Mouse (Mus musculus): ENCODE data around the gene Spp2.

Spp2 gene

DNA sequence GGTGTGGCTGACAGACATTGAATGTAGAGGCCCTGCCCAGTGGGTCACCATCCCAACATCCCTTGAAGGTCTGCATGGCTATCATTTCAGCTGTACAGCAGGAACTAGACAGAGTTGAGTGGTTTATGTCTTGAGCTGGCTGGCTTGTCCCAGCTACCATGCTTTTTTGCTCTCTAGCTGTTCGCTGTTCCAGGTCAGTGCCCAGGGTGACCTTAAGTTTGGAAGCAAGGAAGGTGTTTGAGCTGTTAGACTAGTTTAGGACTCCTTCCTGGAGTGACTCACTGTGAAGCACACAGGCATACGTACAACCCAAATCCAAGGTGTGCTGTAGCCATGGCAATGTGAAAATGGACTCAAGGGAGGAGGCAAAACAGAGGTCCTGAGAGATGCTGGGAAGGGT, 61.6 kb downstream of the Spp2 start:
- DNase-seq = no peak

- no peak for DNase-seq
Observed at GRCm38 (mm10) chr1:88469746-88470145, 63.0 kb downstream of the Spp2 start.

DNA sequence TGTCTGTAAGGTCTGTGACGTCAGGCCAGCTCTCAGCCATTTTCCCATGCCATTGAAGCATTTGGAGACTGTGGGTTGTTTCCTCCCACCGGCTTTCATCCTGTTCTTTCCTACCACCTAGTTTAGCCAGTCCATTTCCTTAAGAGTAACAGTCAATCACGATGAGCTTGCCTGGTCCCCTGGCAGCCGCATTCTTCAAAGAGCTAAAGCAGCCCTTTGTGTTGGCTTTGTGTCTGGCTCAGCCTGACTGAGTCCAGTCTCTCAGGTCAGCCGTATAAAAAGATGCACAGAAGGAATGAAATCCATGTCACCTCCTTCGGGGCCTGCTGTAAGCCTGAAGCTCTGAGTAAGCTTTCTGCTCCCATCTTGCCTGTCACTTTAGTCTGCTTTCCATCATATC, 65.5 kb downstream of the Spp2 start:
- DNase-seq = no peak

DNA sequence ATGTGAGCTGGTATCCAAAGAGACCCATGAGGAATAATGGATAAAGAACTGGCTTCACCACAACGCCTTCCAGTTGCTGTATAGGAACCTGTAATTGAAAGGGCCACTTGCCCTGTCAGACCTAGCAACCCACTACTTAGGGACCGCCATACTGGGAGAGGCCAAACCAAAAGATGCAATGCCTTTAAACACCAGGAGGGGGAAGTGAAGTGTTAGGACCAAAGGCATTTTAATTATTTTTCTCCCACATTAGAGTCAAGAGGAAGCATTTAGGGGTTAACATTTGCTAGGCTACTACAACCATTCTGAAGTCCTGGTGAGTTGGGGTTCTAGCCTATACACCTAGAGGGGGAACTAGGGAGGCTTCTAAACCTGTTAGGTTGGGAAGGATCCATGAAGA, 67.1 kb downstream of the Spp2 start:
- no peak for DNase-seq

- DNase-seq = peak; percentile 34 to 56
Observed at GRCm38 (mm10) chr1:88474598-88474997, 67.8 kb downstream of the Spp2 start.

- peak; percentile 8 to 32 for DNase-seq
Observed at GRCm38 (mm10) chr1:88475502-88475953, 68.8 kb downstream of the Spp2 start.

All from lung, adult 18-20 months (tissue).